Mouse (Mus musculus): ENCODE measurements around the gene Eif4h. TPM values are rescaled to one million over a fixed set of nuclear protein-coding genes. Genes with fewer than 3 reads are reported as not detected.

The Eif4h gene
- total RNA-seq, 2 experiments from 2014 or later, result 92.2 to 105 TPM

- no peak for TF ChIP-seq CTCF (IDR thresholded peaks at IDR 0.05)
- intact Hi-C loops (cut with DNase I), result no loop called here
- DNase-seq, result no peak
- Histone ChIP-seq H3K4me3 (no peak overlapping the region), H3K27ac (peak overlapping the region; percentile 74)
Measured at GRCm38 (mm10) chr5:134644643-134645118, 5.4 kb upstream of the Eif4h start.

DNA sequence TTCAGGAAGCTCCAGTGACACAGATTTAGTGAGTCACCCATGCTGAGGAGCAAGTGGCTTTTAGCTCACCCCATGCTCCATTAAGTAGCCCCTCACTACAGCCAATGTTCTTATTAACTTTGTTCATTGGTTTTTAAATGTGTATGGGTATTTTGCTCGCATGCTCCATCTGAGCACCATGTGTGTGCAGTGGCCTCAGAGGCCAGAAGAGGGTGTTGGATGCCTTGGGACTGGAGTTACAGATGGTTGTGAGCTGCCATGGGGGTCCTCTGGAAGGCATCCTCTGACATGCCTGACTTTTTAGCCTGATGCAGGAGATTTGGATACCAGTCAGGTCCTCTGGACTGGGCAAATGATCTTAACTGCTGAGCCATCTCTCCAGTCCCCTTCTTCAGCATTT is 4.8 kb upstream of the Eif4h start:
- no peak for DNase-seq
- TF ChIP-seq CTCF (IDR thresholded peaks at IDR 0.05), result no peak
- H3K4me3 ChIP-seq, result no peak overlapping the region
- intact Hi-C loops (cut with DNase I), result no loop called here
- peak overlapping the region; percentile 74 for H3K27ac ChIP-seq

- Histone ChIP-seq H3K27ac (no peak overlapping the region), H3K4me3 (no peak overlapping the region)
- DNase-seq, result no peak
- intact Hi-C loops (cut with DNase I), result no loop called here
- TF ChIP-seq CTCF (IDR thresholded peaks at IDR 0.05), result no peak
Measured at GRCm38 (mm10) chr5:134640371-134640770, 1.1 kb upstream of the Eif4h start.

GRCm38 (mm10) chr5:134638461-134639268 is 625 bp downstream of the Eif4h start:
- intact Hi-C loops (cut with DNase I), result loop anchor here (5.0 kb wide), 1 partner anchor 49 kb away; the partner anchor contains the start of gene Limk1
- peak overlapping the region; percentile 98 for H3K27ac ChIP-seq
- TF ChIP-seq CTCF (IDR thresholded peaks at IDR 0.05), result no peak
- no peak for DNase-seq
- peak overlapping the region; percentile 100 for H3K4me3 ChIP-seq

GRCm38 (mm10) chr5:134637820-134638367 is 1.4 kb downstream of the Eif4h start:
- Histone ChIP-seq H3K27ac (peak overlapping the region; percentile 98), H3K4me3 (peak overlapping the region; percentile 100)
- DNase-seq, result no peak
- intact Hi-C loops (cut with DNase I), result loop anchor here (5.0 kb wide), 1 partner anchor 49 kb away; the partner anchor contains the start of gene Limk1
- TF ChIP-seq CTCF (IDR thresholded peaks at IDR 0.05), result no peak

- Histone ChIP-seq H3K27ac (peak overlapping the region; percentile 24; the same call in 1 of the 2 replicates), H3K4me3 (no peak overlapping the region; the same call in 1 of the 2 replicates)
- DNase-seq, result no peak
- intact Hi-C loops (cut with DNase I), result no loop called here
- no peak for TF ChIP-seq CTCF (IDR thresholded peaks at IDR 0.05)
Measured at GRCm38 (mm10) chr5:134632841-134633240, 6.4 kb downstream of the Eif4h start.

DNA sequence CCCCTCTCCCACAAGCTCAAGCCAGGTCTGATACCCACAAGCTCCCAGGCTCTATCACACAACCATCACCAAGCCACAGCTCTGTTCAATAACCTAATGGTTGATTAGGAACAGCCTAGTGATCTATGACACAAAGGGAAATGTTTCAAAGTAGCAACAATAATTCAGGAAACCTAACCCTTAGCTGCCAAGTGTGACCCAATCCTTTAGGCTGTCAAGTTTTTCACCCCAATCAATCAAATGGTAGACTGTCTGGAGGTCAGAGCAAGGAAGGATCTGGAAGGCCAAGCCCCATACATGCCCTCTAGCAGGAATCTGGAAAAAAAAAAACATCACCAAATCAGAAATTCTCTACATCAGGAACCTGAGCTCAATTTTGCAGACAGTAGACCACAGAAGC is 8.5 kb downstream of the Eif4h start:
- no peak for DNase-seq
- intact Hi-C loops (cut with DNase I), result no loop called here
- H3K4me3 ChIP-seq, result no peak overlapping the region; the same call in 1 of the 2 replicates
- H3K27ac ChIP-seq, result peak overlapping the region; percentile 24; the same call in 1 of the 2 replicates
- no peak for TF ChIP-seq CTCF (IDR thresholded peaks at IDR 0.05)

DNA sequence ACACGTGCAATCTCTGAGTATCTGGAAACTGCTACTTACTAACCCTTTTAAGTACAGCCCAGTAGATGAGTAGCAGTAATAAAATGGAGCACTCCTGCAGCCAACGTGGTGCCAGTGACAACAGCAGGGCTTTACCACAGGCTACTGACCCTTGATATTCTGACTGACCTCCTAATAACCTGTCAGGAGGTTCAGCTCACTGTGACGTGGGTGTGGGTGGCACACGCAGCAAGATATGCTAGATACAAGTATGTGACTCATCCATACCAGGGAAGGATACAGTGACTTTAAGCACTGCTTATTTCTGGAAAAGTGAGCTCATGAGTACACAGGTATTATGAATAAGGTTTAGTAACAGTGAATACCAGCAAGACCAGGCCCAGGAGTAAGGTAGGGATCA is 9.8 kb downstream of the Eif4h start:
- no peak overlapping the region for H3K4me3 ChIP-seq
- no peak for TF ChIP-seq CTCF (IDR thresholded peaks at IDR 0.05)
- intact Hi-C loops (cut with DNase I), result no loop called here
- H3K27ac ChIP-seq, result peak overlapping the region; percentile 56; the same call in 1 of the 2 replicates
- no peak for DNase-seq

DNA sequence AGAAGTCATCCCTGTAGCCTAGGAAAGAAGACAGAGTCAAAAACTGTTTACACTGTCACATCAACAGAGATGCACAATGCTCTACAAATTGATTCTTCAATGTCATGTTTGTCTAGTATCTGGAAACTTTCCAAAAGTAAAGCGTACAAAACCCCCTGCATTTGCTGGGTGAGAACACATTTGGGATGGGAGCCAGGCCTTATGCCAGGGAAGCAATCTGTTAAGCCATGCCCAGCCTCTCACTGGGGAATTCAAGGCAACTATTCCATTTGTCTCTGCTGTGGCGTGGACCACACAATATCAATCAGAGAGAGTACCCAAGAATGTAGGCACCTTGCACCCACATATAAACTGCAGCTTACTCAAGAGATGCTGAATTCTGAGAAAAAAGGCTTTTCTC is 17.2 kb downstream of the Eif4h start:
- intact Hi-C loops (cut with DNase I), result no loop called here
- no peak for DNase-seq
- TF ChIP-seq CTCF (IDR thresholded peaks at IDR 0.05), result no peak

GRCm38 (mm10) chr5:134621099-134621640 is 18.1 kb downstream of the Eif4h start:
- no peak for DNase-seq
- Histone ChIP-seq H3K4me3 (no peak overlapping the region), H3K27ac (no peak overlapping the region)
- no peak for TF ChIP-seq CTCF (IDR thresholded peaks at IDR 0.05)
- intact Hi-C loops (cut with DNase I), result no loop called here

More for the DNA sequence above, 17.2 kb downstream of the Eif4h start:
- Histone ChIP-seq H3K27ac (no peak overlapping the region), H3K4me3 (no peak overlapping the region)

GRCm38 (mm10) chr5:134620457-134620856 is 18.8 kb downstream of the Eif4h start:
- intact Hi-C loops (cut with DNase I), result no loop called here
- no peak for DNase-seq
- H3K27ac ChIP-seq, result no peak overlapping the region
- no peak overlapping the region for H3K4me3 ChIP-seq
- no peak for TF ChIP-seq CTCF (IDR thresholded peaks at IDR 0.05)

DNA sequence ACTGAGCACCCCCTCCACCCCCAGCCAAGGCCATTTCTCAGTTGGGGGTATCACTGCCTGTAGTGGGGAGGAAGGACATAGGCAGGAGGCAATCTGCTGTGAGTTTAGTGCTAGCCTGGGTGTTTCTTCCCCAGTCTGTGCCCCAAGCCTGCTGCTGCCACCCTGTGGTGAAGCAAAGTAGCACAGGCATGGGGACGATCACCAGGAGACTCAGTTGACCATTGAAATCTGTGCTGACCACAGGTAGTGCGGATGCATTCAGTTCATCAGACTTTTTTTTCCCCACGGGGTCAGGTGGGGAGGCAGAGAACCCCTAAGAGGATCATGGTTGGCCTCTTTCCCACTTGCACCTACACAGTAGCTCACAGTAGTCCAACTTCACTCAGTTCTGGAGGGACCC is 22.2 kb downstream of the Eif4h start:
- intact Hi-C loops (cut with DNase I), result loop anchor here (2.0 to 10.0 kb wide), 3 partner anchors 110 to 242 kb away; no protein-coding TSS in a partner anchor
- peak; percentile 76 for DNase-seq
- Histone ChIP-seq H3K4me3 (no peak overlapping the region), H3K27ac (no peak overlapping the region)
- peak; percentile 95 for TF ChIP-seq CTCF (IDR thresholded peaks at IDR 0.05)

DNA sequence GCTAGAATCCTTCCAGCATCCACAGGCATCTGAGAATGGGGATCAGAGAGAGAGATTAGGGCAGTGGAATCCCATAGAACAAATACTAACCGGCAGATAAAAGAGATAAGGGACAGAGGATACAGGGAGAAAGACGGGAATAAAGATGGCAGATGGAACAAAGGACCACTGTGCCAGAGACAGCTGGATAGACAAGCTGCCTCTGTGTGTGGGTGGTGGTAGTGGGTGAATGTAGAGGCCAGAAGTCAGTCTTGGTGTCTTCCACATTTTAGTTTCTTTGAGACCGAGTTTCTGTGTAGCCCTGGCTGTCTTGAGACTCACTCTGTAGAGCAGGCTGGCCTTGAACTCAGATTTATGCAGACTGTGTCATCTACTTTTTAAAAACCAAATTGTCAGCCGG is 23.5 kb downstream of the Eif4h start:
- intact Hi-C loops (cut with DNase I), result loop anchor here (2.0 to 10.0 kb wide), 3 partner anchors 109 to 241 kb away; no protein-coding TSS in a partner anchor
- H3K4me3 ChIP-seq, result no peak overlapping the region
- TF ChIP-seq CTCF (IDR thresholded peaks at IDR 0.05), result no peak
- no peak for DNase-seq
- no peak overlapping the region for H3K27ac ChIP-seq

All from gastrocnemius, adult 2 months (tissue).